Mouse (Mus musculus) liver, adult 2 months (tissue): ENCODE measurements around the gene Akap8.

Source experiments
- CTCF ChIP-seq: fragments of 200-500 bp; IDR thresholded peaks from 2 replicates; pipeline ENCODE4 v1.5.1; 2011; ENCODE audit warnings: low read depth, low read length, control low read depth
- POLR2A ChIP-seq: fragments of 200-500 bp; IDR thresholded peaks from 2 replicates; pipeline ENCODE4 v1.6.1; 2011; ENCODE audit warnings: low read length, control low read depth; ENCODE audit not compliant: insufficient read depth; ENCODE audit errors: extremely low read depth

- peak; percentile 21 for TF ChIP-seq CTCF
- TF ChIP-seq POLR2A: no peak
Observed at GRCm38 (mm10) chr17:32258869-32259268, 62.2 kb downstream of the Akap8 start.
